8 mouse cellular contexts compared by ENCODE assay signal in the genomic region with DNA sequence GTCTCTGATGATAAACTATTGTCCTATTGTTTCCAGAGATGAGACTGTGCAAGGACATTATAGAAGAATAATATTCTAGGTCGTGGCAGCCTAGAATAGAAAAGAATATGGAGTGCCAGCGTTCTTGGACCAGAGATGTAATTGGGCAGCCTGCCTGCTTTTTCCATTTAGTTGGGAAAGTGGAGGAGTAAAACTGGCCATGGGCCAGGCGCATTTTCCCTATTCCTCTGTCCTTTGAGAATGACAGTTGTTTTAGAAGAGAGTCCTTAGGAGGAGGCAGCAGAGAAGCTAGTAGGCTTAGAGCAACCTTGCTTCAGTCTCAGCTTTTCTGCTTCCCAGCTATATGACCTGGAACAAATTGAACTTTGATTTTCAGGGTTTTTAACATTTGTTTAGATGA. TPM values are rescaled to one million over a fixed set of nuclear protein-coding genes. Genes with fewer than 3 reads are reported as not detected.
DNase-seq lines count a peak whose midpoint lies in the region; ATAC-seq lines count a peak whose summit lies in the region.

No protein-coding gene starts in this region.

- no peak overlapping the region for H3K4me2 ChIP-seq in forebrain, embryonic 14.5 days (ENCODE audit: low read length)
- H3K4me2 ChIP-seq in forebrain, embryonic 16.5 days (ENCODE audit: low read length), result no peak overlapping the region
- no peak overlapping the region for H3K4me2 ChIP-seq in heart, embryonic 15.5 days

- H3K9ac ChIP-seq in forebrain, embryonic 14.5 days (ENCODE audit: low read length), result no peak overlapping the region
- H3K9ac ChIP-seq in forebrain, embryonic 16.5 days (replicated peaks; ENCODE audit: low read depth, low read length), result no peak overlapping the region
- no peak overlapping the region for H3K9ac ChIP-seq in heart, embryonic 15.5 days

- no peak for ATAC-seq in forebrain, embryonic 14.5 days
- ATAC-seq in forebrain, embryonic 16.5 days, result no peak
- ATAC-seq in heart, embryonic 15.5 days (replicated peaks; ENCODE audit: insufficient number of reproducible peaks, insufficient read depth, low FRiP score, low read depth), result no peak

- H3K4me1 ChIP-seq in forebrain, embryonic 14.5 days (ENCODE audit: control insufficient read depth, insufficient read depth, low read length), result peaks cover 8% of the 10 kb centered on the region
- peaks cover 7% of the 10 kb centered on the region for H3K4me1 ChIP-seq in forebrain, embryonic 16.5 days (replicated peaks; ENCODE audit: control insufficient read depth, insufficient read depth, low read length)
- H3K4me1 ChIP-seq in heart, embryonic 15.5 days (replicated peaks), result peaks cover 24% of the 10 kb centered on the region

- H3K9me3 ChIP-seq in forebrain, embryonic 14.5 days (replicated peaks; ENCODE audit: control insufficient read depth, low read length), result no peaks in the 10 kb centered on the region
- H3K9me3 ChIP-seq in forebrain, embryonic 16.5 days (ENCODE audit: control insufficient read depth, low read length), result no peaks in the 10 kb centered on the region
- no peaks in the 10 kb centered on the region for H3K9me3 ChIP-seq in heart, embryonic 15.5 days (replicated peaks)

- DNase-seq in forebrain, embryonic 14.5 days (ENCODE audit: low spot score), result peak; percentile 67
- peak; percentile 9 for DNase-seq in retina, postnatal 1 day
- DNase-seq in retina, embryonic 14.5 days (ENCODE audit: low spot score), result no peak
- peak; percentile 85 to 91 for DNase-seq in left cerebral cortex, adult 18-20 months (ENCODE audit: low spot score in 2 of 2)
- DNase-seq in right cerebral cortex, postnatal 10 days (ENCODE audit: low spot score in 2 of 2), result peak; percentile 84 to 87
- DNase-seq in embryo, embryonic 10.5 days (ENCODE audit: low spot score), result no peak

- no peaks in the 10 kb centered on the region for H3K27me3 ChIP-seq in forebrain, embryonic 14.5 days (replicated peaks; ENCODE audit: control insufficient read depth, insufficient read depth, low read length)
- no peaks in the 10 kb centered on the region for H3K27me3 ChIP-seq in forebrain, embryonic 16.5 days (replicated peaks; ENCODE audit: control insufficient read depth, insufficient read depth, low read length)
- no peaks in the 10 kb centered on the region for H3K27me3 ChIP-seq in heart, embryonic 15.5 days

- no peak overlapping the region for H3K4me3 ChIP-seq in forebrain, embryonic 14.5 days (ENCODE audit: low read depth, low read length)
- no peak overlapping the region for H3K4me3 ChIP-seq in forebrain, embryonic 16.5 days (replicated peaks; ENCODE audit: low read length)
- H3K4me3 ChIP-seq in heart, embryonic 15.5 days, result no peak overlapping the region

- no peaks in the 10 kb centered on the region for H3K36me3 ChIP-seq in forebrain, embryonic 14.5 days (ENCODE audit: control insufficient read depth, insufficient read depth, low read length)
- H3K36me3 ChIP-seq in forebrain, embryonic 16.5 days (ENCODE audit: control insufficient read depth, insufficient read depth), result no peaks in the 10 kb centered on the region
- no peaks in the 10 kb centered on the region for H3K36me3 ChIP-seq in heart, embryonic 15.5 days

- H3K27ac ChIP-seq in forebrain, embryonic 14.5 days (ENCODE audit: low read depth, low read length), result no peak overlapping the region
- H3K27ac ChIP-seq in forebrain, embryonic 16.5 days (ENCODE audit: low read length), result no peak overlapping the region
- H3K27ac ChIP-seq in heart, embryonic 15.5 days, result peak overlapping the region; percentile 40; the same call in 1 of the 2 replicates

- WGBS in forebrain, embryonic 14.5 days, result 41% methylated on average over 3 of the region's 3 CpGs
- 25% methylated on average over 3 of the region's 3 CpGs for WGBS in forebrain, embryonic 16.5 days
- 38% methylated on average over 3 of the region's 3 CpGs for WGBS in heart, embryonic 15.5 days

RNA-seq across cellular contexts. Expression of gene Susd6, which starts 13.6 kb away (rescaled TPM):
- polyA plus RNA-seq in forebrain, embryonic 14.5 days (2014; fragmentation: Nextera tagmentation; extraction: Ambion mirVana), result 11.7 and 13.4 TPM in 2 replicates
- polyA plus RNA-seq in forebrain, embryonic 16.5 days (2015; fragmentation: Nextera tagmentation; extraction: Ambion mirVana), result 14.3 and 14.4 TPM in 2 replicates
- 16.4 and 19.6 TPM in 2 replicates for polyA plus RNA-seq in heart, embryonic 15.5 days (2015; fragmentation: Nextera tagmentation; extraction: Ambion mirVana)
- 10 to 100 TPM; 34.8 to 35.7 TPM for total RNA-seq in left cerebral cortex, adult 18-20 months (2021)

RNA-seq across cellular contexts. Expression of gene Ccdc177, which starts 43.4 kb away (rescaled TPM):
- polyA plus RNA-seq in forebrain, embryonic 14.5 days (2014; fragmentation: Nextera tagmentation; extraction: Ambion mirVana), result 6.3 and 6.7 TPM in 2 replicates
- 4.3 and 4.5 TPM in 2 replicates for polyA plus RNA-seq in forebrain, embryonic 16.5 days (2015; fragmentation: Nextera tagmentation; extraction: Ambion mirVana)
- not detected in 2 replicates for polyA plus RNA-seq in heart, embryonic 15.5 days (2015; fragmentation: Nextera tagmentation; extraction: Ambion mirVana)
- total RNA-seq in left cerebral cortex, adult 18-20 months (2021), result 10 to 100 TPM; 11.4 to 12.2 TPM

Comparison
In these comparisons a context has a peak if more than half of its experiments do, and no peak if none do; other contexts are left out.
1. DNase-seq: peak in forebrain, embryonic 14.5 days (single experiment), retina, postnatal 1 day (single experiment), left cerebral cortex, adult 18-20 months (2 of 2) and right cerebral cortex, postnatal 10 days (2 of 2); none in retina, embryonic 14.5 days (single experiment) and embryo, embryonic 10.5 days (single experiment).